Mouse (Mus musculus): ENCODE results near the gene Atg10.
A peak's percentile ranks its signal among the peaks of the same experiment; 100 is the strongest.

Gene Atg10

GRCm38 (mm10) chr13:90995034-90995629 lies 228.6 kb downstream of the Atg10 start:
- DNase-seq, result no peak

GRCm38 (mm10) chr13:90993602-90994001 lies 230.2 kb downstream of the Atg10 start:
- peak in 1 of 2 experiments; percentile 4 for DNase-seq

GRCm38 (mm10) chr13:90992948-90993347 lies 230.8 kb downstream of the Atg10 start:
- DNase-seq, result no peak

- no peak for DNase-seq
These were observed 235.5 kb downstream of the Atg10 start for GRCm38 (mm10) chr13:90988226-90988625.

- no peak for DNase-seq
These were observed 238.4 kb downstream of the Atg10 start for GRCm38 (mm10) chr13:90985417-90985816.

- no peak for DNase-seq
These were observed 239.7 kb downstream of the Atg10 start for GRCm38 (mm10) chr13:90984073-90984472.

GRCm38 (mm10) chr13:90981798-90982197 lies 242.0 kb downstream of the Atg10 start:
- no peak for DNase-seq

- DNase-seq, result no peak
These were observed 242.7 kb downstream of the Atg10 start for GRCm38 (mm10) chr13:90980878-90981674.

GRCm38 (mm10) chr13:90977057-90977456 lies 246.7 kb downstream of the Atg10 start:
- no peak for DNase-seq

GRCm38 (mm10) chr13:90973409-90973808 lies 250.4 kb downstream of the Atg10 start:
- no peak for DNase-seq

- DNase-seq, result no peak
These were observed 253.3 kb downstream of the Atg10 start for GRCm38 (mm10) chr13:90970259-90971017.

GRCm38 (mm10) chr13:90968940-90969339 lies 254.8 kb downstream of the Atg10 start:
- DNase-seq, result no peak

- DNase-seq, result peak; percentile 89 to 91
These were observed 256.3 kb downstream of the Atg10 start for GRCm38 (mm10) chr13:90967422-90967821.

- DNase-seq, result no peak
These were observed 257.8 kb downstream of the Atg10 start for GRCm38 (mm10) chr13:90965996-90966395.

GRCm38 (mm10) chr13:90964511-90964910 lies 259.3 kb downstream of the Atg10 start:
- no peak for DNase-seq

- DNase-seq, result peak in 1 of 2 experiments; percentile 14
These were observed 260.7 kb downstream of the Atg10 start for GRCm38 (mm10) chr13:90962836-90963760.

- DNase-seq, result no peak
These were observed 263.2 kb downstream of the Atg10 start for GRCm38 (mm10) chr13:90960591-90960990.

- DNase-seq, result no peak
These were observed 264.9 kb downstream of the Atg10 start for GRCm38 (mm10) chr13:90958894-90959293.

- no peak for DNase-seq
These were observed 284.2 kb downstream of the Atg10 start for GRCm38 (mm10) chr13:90939600-90939999.

- no peak for DNase-seq
These were observed 284.6 kb downstream of the Atg10 start for GRCm38 (mm10) chr13:90939192-90939591.

GRCm38 (mm10) chr13:90935852-90936251 lies 287.9 kb downstream of the Atg10 start:
- DNase-seq, result no peak

- no peak for DNase-seq
These were observed 290.5 kb downstream of the Atg10 start for GRCm38 (mm10) chr13:90933256-90933655.
